Mouse (Mus musculus) kidney, adult 2 months (tissue): Measurements from ENCODE around the gene Glmp. TPM values are rescaled to one million over a fixed set of nuclear protein-coding genes. Genes with fewer than 3 reads are reported as not detected.
"Not testable (repeated sequence)": the region's sequence is repeated elsewhere in the genome, so short reads cannot be mapped to it uniquely, and the experiment has no call there.

Experiments
- DNase-seq: peaks from one replicate; pipeline ENCODE4 v3.0.0; 2021
- H3K27ac ChIP-seq: fragments of 200-500 bp; 2 replicates; pipeline ENCODE4 v1.5.1; 2012; ENCODE audit warnings: low read depth, low read length, control low read depth, inconsistent platforms; ENCODE audit not compliant: insufficient read depth
- H3K27me3 ChIP-seq: fragments of 200-500 bp; replicated peaks from 2 replicates; pipeline ENCODE4 v1.6.1; 2012; ENCODE audit warnings: mild to moderate bottlenecking, moderate library complexity, low read length, inconsistent platforms; ENCODE audit not compliant: control insufficient read depth, insufficient read depth
- H3K36me3 ChIP-seq: fragments of 200-500 bp; 2 replicates; pipeline ENCODE4 v1.6.1; 2012; ENCODE audit warnings: mild to moderate bottlenecking, moderate library complexity, low read length, inconsistent platforms; ENCODE audit not compliant: control insufficient read depth, insufficient read depth
- H3K4me1 ChIP-seq: fragments of 200-500 bp; 2 replicates; pipeline ENCODE4 v1.6.1; 2011; ENCODE audit warnings: low read length; ENCODE audit not compliant: control insufficient read depth, insufficient read depth
- H3K4me3 ChIP-seq: fragments of 200-500 bp; 2 replicates; pipeline ENCODE4 v1.5.1; 2011; ENCODE audit warnings: mild to moderate bottlenecking, low read depth, low read length, control low read depth; ENCODE audit not compliant: insufficient read depth
- CTCF ChIP-seq: fragments of 200-500 bp; conservative IDR thresholded peaks from 2 replicates; pipeline ENCODE4 v1.5.1; 2011; ENCODE audit warnings: low read depth, mild to moderate bottlenecking, control low read depth, low read length, moderate library complexity, mixed read lengths; ENCODE audit not compliant: insufficient read depth, insufficient read length
- POLR2A ChIP-seq: fragments of 200-500 bp; IDR thresholded peaks from one replicate; pipeline ENCODE4 v1.6.1; 2011; ENCODE audit warnings: low read depth, low read length, control low read depth
- WGBS: fragments of 180-500 bp; shearing (Covaris S2); methylation state at CpG from one replicate; pipeline ENCODE4 v1.1.7; 2018; 5-methylcytosine and 5-hydroxymethylcytosine counted together
- polyA plus RNA-seq: library from polyadenylated mRNA; depleted of rRNA; stranded (reverse); fragments of >200 nt; gene quantifications from 2 replicates; pipeline ENCODE4 v1.2.3, GENCODE M21; 2012

The Glmp gene
- polyA plus RNA-seq, 1 experiment: 429 TPM

GRCm38 (mm10) chr3:88287110-88287509 is 37.7 kb upstream of the Glmp start, which contains the start of gene Gm38392:
Gene Gm38392, minus strand, starts transcription at chr3:88287210.
- no peak within 1 kb of the TSS for H3K27ac ChIP-seq
- no peaks in the 10 kb centered on the region for H3K36me3 ChIP-seq
- TF ChIP-seq CTCF (no peak), POLR2A (no peak)
- no peak within 1 kb of the TSS for H3K4me3 ChIP-seq
- H3K27me3 ChIP-seq: no peaks in the 10 kb centered on the region
- no peaks in the 10 kb centered on the region for H3K4me1 ChIP-seq
- DNase-seq: no peak
- WGBS: 97% methylated on average over 4 of the region's 4 CpGs

GRCm38 (mm10) chr3:88288133-88288713 is 36.6 kb upstream of the Glmp start:
- H3K4me3 ChIP-seq, H3K27ac ChIP-seq, H3K4me1 ChIP-seq, H3K27me3 ChIP-seq, H3K36me3 ChIP-seq, DNase-seq: not testable (repeated sequence)
- 90% methylated on average over 10 of the region's 10 CpGs for WGBS

DNA sequence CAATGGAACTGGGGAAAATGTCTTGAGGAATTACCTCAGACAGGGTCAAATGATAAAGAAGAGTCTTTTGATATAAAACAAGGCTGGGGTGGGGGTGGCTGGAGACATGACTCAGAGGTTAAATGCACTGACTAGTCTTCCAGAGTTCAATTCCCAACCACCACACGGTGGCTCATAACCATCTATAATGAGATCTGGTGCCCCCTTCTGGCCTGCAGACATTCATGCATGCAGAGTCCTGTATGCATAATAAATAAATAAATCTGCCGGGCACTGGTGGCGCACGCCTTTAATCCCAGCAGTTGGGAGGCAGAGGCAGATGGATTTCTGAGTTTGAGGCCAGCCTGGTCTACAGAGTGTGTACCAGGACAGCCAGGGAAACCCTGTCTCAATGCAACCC is 32.9 kb upstream of the Glmp start:
- 32% methylated on average over 4 of the region's 4 CpGs for WGBS
- DNase-seq: peak; percentile 34

GRCm38 (mm10) chr3:88295272-88295671 is 29.6 kb upstream of the Glmp start:
- not testable (repeated sequence) for H3K27me3 ChIP-seq
- 38% methylated on average over 1 of the region's 1 CpGs for WGBS

More for the DNA sequence above, 32.9 kb upstream of the Glmp start:
- H3K27me3 ChIP-seq: no peaks in the 10 kb centered on the region
- peak; percentile 47 for TF ChIP-seq CTCF
- no peak for TF ChIP-seq POLR2A
- no peak overlapping the region for H3K27ac ChIP-seq
- H3K36me3 ChIP-seq: no peaks in the 10 kb centered on the region
- H3K4me3 ChIP-seq: no peak overlapping the region
- peaks cover 3% of the 10 kb centered on the region; the same call in 1 of the 2 replicates for H3K4me1 ChIP-seq

DNA sequence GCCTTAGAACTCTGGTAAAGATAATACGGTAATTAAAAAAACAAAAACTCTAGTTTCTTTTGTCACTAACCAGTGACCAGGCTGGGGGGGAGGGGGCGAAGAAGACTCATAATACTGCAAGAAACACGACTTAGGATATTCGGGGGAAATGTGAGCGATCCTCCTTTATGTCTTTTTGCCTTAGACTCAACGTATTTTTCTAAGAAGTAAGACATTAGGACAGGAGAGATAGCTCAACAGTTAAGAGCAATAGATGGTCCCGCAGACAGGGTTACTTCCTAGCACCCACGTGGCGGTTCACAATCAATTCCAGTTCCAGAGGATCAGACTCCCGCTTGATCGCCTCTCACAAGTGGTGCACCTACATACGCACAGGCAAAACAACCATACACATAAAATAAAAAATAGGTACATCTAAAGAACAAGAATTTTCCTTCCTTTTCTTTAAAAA is 28.7 kb upstream of the Glmp start:
- no peak overlapping the region for H3K27ac ChIP-seq
- WGBS: 2% methylated on average over 12 of the region's 12 CpGs

More at GRCm38 (mm10) chr3:88295272-88295671, 29.6 kb upstream of the Glmp start:
- H3K4me1 ChIP-seq, H3K27ac ChIP-seq, H3K4me3 ChIP-seq, DNase-seq, H3K36me3 ChIP-seq: not testable (repeated sequence)

GRCm38 (mm10) chr3:88296561-88297318 is 28.1 kb upstream of the Glmp start, which contains the start of the genes Tsacc and Cct3:
Gene Tsacc, minus strand, starts transcription at chr3:88296999.
Gene Cct3, plus strand, starts transcription at chr3:88297116.
- no peaks in the 10 kb centered on the region for H3K27me3 ChIP-seq
- DNase-seq: peak; percentile 100
- H3K36me3 ChIP-seq: peaks cover 7% of the 10 kb centered on the region
- H3K27ac ChIP-seq: peak within 1 kb of the TSS; percentile 94
- H3K4me1 ChIP-seq: peaks cover 6% of the 10 kb centered on the region; the same call in 1 of the 2 replicates
- WGBS: under 1% methylated on average over 44 of the region's 44 CpGs
- peak within 1 kb of the TSS; percentile 84 for H3K4me3 ChIP-seq
- peak; percentile 72 for TF ChIP-seq POLR2A
- TF ChIP-seq CTCF: 0 out of 2 replicates have a peak, but pooled peaks have one; percentile 7

More for the DNA sequence above, 28.7 kb upstream of the Glmp start:
- no peak for DNase-seq
- Histone ChIP-seq H3K4me3 (peak overlapping the region; percentile 74), H3K4me1 (peaks cover 6% of the 10 kb centered on the region; the same call in 1 of the 2 replicates), H3K36me3 (peaks cover 7% of the 10 kb centered on the region), H3K27me3 (no peaks in the 10 kb centered on the region)
- TF ChIP-seq CTCF (no peak), POLR2A (no peak)

GRCm38 (mm10) chr3:88297321-88297851 is 27.4 kb upstream of the Glmp start:
- Histone ChIP-seq H3K4me1 (peaks cover 6% of the 10 kb centered on the region; the same call in 1 of the 2 replicates), H3K27me3 (no peaks in the 10 kb centered on the region), H3K27ac (peak overlapping the region; percentile 72), H3K36me3 (peaks cover 10% of the 10 kb centered on the region), H3K4me3 (peak overlapping the region; percentile 84)
- no peak for DNase-seq
- no peak for TF ChIP-seq CTCF
- TF ChIP-seq POLR2A: no peak
- WGBS: under 1% methylated on average over 30 of the region's 30 CpGs
